Mouse (Mus musculus): Measurements from ENCODE around the gene Slain1. TPM values are rescaled to one million over a fixed set of nuclear protein-coding genes. Genes with fewer than 3 reads are reported as not detected.

The Slain1 gene
- polyA plus RNA-seq, 1 experiment from 2014 or later: 4.6 TPM

DNA sequence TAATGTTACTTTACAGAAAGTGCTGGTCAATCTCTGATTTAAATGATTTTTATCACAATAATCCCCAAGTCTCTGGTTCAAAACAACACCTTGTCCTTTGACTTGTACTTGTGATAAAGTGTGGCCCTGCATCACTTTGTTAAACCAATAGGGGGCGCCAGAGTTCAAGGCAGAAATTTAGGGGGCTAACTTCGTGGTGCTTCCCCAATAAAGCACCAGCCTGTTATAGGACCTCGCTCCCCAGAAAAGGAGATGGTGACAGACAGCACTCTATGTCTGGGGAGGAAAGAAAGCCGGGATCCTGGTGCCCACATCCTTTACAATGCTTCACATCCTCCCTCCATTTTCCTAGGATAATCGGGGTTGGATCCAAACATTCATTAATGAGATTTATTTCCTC lies 67.5 kb downstream of the Slain1 start:
- Histone ChIP-seq H3K9me3 (replicated peaks) (no peaks in the 10 kb centered on the region), H3K36me3 (no peaks in the 10 kb centered on the region), H3K27ac (replicated peaks) (no peak overlapping the region), H3K4me3 (no peak overlapping the region), H3K27me3 (ENCODE audit: low read depth, poor library complexity, severe bottlenecking) (no peaks in the 10 kb centered on the region; the same call in 1 of the 2 replicates), H3K4me1 (peaks cover 22% of the 10 kb centered on the region)
- WGBS: 45% methylated on average over 5 of the region's 5 CpGs
- DNase-seq (ENCODE audit: low spot score): no peak

- 71% methylated on average over 5 of the region's 5 CpGs for WGBS
- no peak for DNase-seq (ENCODE audit: low spot score)
Measured at GRCm38 (mm10) chr14:103717979-103718378, 68.0 kb downstream of the Slain1 start.

GRCm38 (mm10) chr14:103718393-103718792 lies 68.4 kb downstream of the Slain1 start:
- no peaks in the 10 kb centered on the region for H3K9me3 ChIP-seq (replicated peaks)
- 41% methylated on average over 5 of the region's 5 CpGs for WGBS
- H3K4me3 ChIP-seq: no peak overlapping the region
- peaks cover 25% of the 10 kb centered on the region for H3K4me1 ChIP-seq
- H3K27ac ChIP-seq (replicated peaks): no peak overlapping the region
- no peaks in the 10 kb centered on the region; the same call in 1 of the 2 replicates for H3K27me3 ChIP-seq (ENCODE audit: low read depth, poor library complexity, severe bottlenecking)
- no peak for DNase-seq (ENCODE audit: low spot score)
- no peaks in the 10 kb centered on the region for H3K36me3 ChIP-seq

More at GRCm38 (mm10) chr14:103717979-103718378, 68.0 kb downstream of the Slain1 start:
- H3K9me3 ChIP-seq (replicated peaks): no peaks in the 10 kb centered on the region
- no peak overlapping the region for H3K27ac ChIP-seq (replicated peaks)
- peaks cover 22% of the 10 kb centered on the region for H3K4me1 ChIP-seq
- H3K36me3 ChIP-seq: no peaks in the 10 kb centered on the region
- no peaks in the 10 kb centered on the region; the same call in 1 of the 2 replicates for H3K27me3 ChIP-seq (ENCODE audit: low read depth, poor library complexity, severe bottlenecking)
- H3K4me3 ChIP-seq: no peak overlapping the region

DNA sequence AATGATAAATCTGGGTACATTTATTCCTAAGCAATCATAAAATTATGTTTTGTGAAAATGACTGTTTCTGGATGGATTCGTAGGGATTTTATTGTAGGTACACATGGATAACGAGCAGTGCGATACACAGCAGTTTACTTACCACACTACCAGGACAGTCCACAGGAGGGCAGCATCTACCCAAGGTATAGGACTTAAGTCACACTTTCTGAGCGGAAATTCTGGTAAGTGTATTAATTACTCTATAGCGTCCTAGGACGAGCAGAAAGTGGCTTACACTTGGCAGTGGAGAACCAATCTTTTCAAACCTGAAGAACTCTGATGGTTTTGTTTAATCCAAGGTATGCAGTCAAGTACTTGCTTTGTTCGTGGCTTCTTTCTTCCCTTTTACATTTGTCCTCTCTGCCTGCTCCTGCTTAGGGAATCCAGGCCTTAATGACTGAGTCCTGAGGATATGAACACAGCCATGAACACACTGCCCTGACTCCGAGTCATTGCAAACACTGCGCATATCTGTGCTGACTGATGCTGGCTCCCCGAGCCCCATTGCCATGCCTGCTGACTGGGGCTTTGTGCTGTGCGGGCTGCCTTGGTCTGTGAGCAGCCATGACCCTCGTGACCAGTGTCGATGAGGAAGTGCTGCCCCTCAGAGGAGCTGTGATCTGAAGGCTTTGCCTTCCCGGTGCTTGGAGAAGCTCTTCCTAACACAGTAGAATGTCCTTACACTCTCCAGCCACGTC lies 69.0 kb downstream of the Slain1 start:
- Histone ChIP-seq H3K36me3 (no peaks in the 10 kb centered on the region), H3K4me3 (peak overlapping the region; percentile 37), H3K27ac (replicated peaks) (peak overlapping the region; percentile 89), H3K4me1 (peaks cover 26% of the 10 kb centered on the region), H3K27me3 (ENCODE audit: low read depth, poor library complexity, severe bottlenecking) (no peaks in the 10 kb centered on the region; the same call in 1 of the 2 replicates), H3K9me3 (replicated peaks) (no peaks in the 10 kb centered on the region)
- DNase-seq (ENCODE audit: low spot score): peak; percentile 84
- 19% methylated on average over 15 of the region's 15 CpGs for WGBS

- Histone ChIP-seq H3K9me3 (replicated peaks) (no peaks in the 10 kb centered on the region), H3K4me3 (no peak overlapping the region), H3K27me3 (ENCODE audit: low read depth, poor library complexity, severe bottlenecking) (no peaks in the 10 kb centered on the region; the same call in 1 of the 2 replicates), H3K4me1 (peaks cover 26% of the 10 kb centered on the region), H3K27ac (replicated peaks) (peak overlapping the region; percentile 63), H3K36me3 (no peaks in the 10 kb centered on the region)
- WGBS: 62% methylated on average over 7 of the region's 7 CpGs
- DNase-seq (ENCODE audit: low spot score): no peak
Measured at GRCm38 (mm10) chr14:103720163-103720562, 70.1 kb downstream of the Slain1 start.

DNA sequence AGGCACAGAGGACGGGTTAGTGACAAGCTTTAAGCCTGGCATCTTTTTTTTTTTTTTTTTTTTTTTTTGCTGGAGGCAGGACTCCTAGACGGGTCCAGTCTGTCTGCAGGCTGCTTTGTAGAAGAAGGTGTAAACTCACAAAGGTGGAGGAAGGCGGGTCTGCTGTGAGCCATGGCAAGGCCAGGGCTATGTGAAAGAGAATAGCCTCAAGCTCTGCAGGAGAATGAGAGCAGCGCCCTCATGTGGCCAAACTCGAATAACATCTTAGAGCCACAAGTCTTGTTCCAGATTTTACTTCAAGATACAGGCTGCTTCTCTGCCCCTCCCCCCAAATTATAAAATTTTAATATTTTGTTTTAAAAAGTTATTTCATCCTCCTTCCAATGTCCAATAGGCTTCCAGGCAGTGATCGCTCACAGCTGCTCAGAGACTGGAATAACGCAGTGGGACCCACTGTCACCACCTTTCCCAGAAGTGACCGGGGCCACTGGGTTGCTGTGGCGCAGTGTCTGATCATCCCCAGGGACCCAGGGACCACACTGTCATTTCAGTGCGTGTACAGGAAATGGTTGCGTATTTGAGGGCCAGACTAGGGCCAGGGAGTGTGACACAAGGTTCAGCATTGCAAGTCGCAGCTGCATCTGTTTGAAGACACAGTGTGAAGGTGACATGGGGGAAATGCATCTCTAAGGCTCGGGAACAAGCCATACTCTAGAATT lies 70.8 kb downstream of the Slain1 start:
- peak overlapping the region; percentile 63 for H3K27ac ChIP-seq (replicated peaks)
- WGBS: 54% methylated on average over 13 of the region's 13 CpGs

GRCm38 (mm10) chr14:103723314-103723713 lies 73.3 kb downstream of the Slain1 start:
- no peak for DNase-seq (ENCODE audit: low spot score)
- Histone ChIP-seq H3K36me3 (no peaks in the 10 kb centered on the region), H3K4me1 (peaks cover 26% of the 10 kb centered on the region), H3K4me3 (no peak overlapping the region), H3K27me3 (ENCODE audit: low read depth, poor library complexity, severe bottlenecking) (no peaks in the 10 kb centered on the region), H3K9me3 (replicated peaks) (no peaks in the 10 kb centered on the region; the same call in 1 of the 2 replicates), H3K27ac (replicated peaks) (peak overlapping the region; percentile 46; the same call in 1 of the 2 replicates)
- 77% methylated on average over 9 of the region's 9 CpGs for WGBS

More for the DNA sequence above, 70.8 kb downstream of the Slain1 start:
- H3K36me3 ChIP-seq: no peaks in the 10 kb centered on the region
- no peaks in the 10 kb centered on the region for H3K9me3 ChIP-seq (replicated peaks)
- no peaks in the 10 kb centered on the region; the same call in 1 of the 2 replicates for H3K27me3 ChIP-seq (ENCODE audit: low read depth, poor library complexity, severe bottlenecking)
- peaks cover 26% of the 10 kb centered on the region for H3K4me1 ChIP-seq
- no peak overlapping the region for H3K4me3 ChIP-seq
- peak; percentile 81 for DNase-seq (ENCODE audit: low spot score)

- Histone ChIP-seq H3K27me3 (ENCODE audit: low read depth, poor library complexity, severe bottlenecking) (no peaks in the 10 kb centered on the region), H3K4me3 (no peak overlapping the region), H3K27ac (replicated peaks) (peak overlapping the region; percentile 46; the same call in 1 of the 2 replicates), H3K4me1 (peaks cover 26% of the 10 kb centered on the region), H3K36me3 (no peaks in the 10 kb centered on the region), H3K9me3 (replicated peaks) (no peaks in the 10 kb centered on the region; the same call in 1 of the 2 replicates)
- DNase-seq (ENCODE audit: low spot score): no peak
- 92% methylated on average over 4 of the region's 4 CpGs for WGBS
Measured at GRCm38 (mm10) chr14:103723841-103724240, 73.8 kb downstream of the Slain1 start.

DNA sequence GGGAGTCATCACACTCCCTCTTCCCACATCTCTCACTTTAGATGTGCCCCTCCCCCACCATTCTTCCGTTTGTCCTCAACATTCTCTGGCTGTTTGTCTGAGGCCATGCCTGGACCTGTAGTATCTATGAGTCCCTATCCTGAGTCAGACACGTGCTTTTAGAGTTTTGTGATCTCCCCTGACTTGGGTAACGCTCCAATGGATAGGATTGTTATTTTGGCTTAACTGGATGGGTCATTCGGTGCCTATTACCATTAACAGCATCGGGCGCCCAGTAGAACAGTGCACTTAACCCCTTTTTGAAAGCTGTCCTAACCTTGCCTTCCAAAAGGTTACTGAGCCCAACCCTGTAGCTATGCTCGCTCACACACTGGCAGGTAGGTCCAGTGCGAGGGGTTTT lies 78.5 kb downstream of the Slain1 start:
- Histone ChIP-seq H3K27me3 (ENCODE audit: low read depth, poor library complexity, severe bottlenecking) (no peaks in the 10 kb centered on the region), H3K4me1 (no peaks in the 10 kb centered on the region; the same call in 1 of the 2 replicates), H3K27ac (replicated peaks) (no peak overlapping the region), H3K4me3 (no peak overlapping the region), H3K9me3 (replicated peaks) (no peaks in the 10 kb centered on the region; the same call in 1 of the 2 replicates), H3K36me3 (no peaks in the 10 kb centered on the region)
- 88% methylated on average over 8 of the region's 8 CpGs for WGBS
- no peak for DNase-seq (ENCODE audit: low spot score)

- Histone ChIP-seq H3K27me3 (ENCODE audit: low read depth, poor library complexity, severe bottlenecking) (no peaks in the 10 kb centered on the region), H3K4me3 (no peak overlapping the region), H3K9me3 (replicated peaks) (no peaks in the 10 kb centered on the region; the same call in 1 of the 2 replicates), H3K4me1 (no peaks in the 10 kb centered on the region), H3K36me3 (no peaks in the 10 kb centered on the region), H3K27ac (replicated peaks) (no peak overlapping the region)
- WGBS: 82% methylated on average over 23 of the region's 23 CpGs
- DNase-seq (ENCODE audit: low spot score): no peak
Measured at GRCm38 (mm10) chr14:103728951-103729725, 79.1 kb downstream of the Slain1 start.

DNA sequence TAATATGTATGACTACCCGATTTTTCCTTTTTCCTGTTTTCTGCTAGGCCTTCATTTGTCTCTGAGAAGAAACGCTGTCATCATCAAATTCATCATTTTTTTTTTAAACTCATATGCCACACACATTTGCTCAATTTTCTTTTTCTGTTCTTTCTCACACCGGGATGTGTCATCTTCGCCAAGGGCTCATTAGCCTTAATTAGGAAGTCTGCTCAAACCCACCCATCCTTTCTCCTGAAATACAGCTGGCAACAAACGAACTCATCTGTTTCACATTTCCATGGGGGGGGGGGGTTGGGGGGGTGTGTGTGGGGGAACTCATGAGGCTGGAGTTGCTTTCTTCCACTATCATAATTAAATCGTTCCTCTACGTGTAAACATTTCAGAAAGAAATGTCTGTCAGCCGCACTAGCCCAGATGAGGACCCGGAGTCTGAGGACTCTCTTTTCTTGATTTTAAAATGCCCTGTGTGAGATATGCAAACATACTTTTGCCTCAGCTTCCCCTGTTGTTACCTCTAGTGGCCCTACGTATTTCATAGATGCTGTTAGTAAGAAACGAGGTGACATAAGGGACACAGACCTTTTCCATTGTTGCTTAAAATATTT lies 79.8 kb downstream of the Slain1 start:
- 82% methylated on average over 11 of the region's 11 CpGs for WGBS
- no peaks in the 10 kb centered on the region for H3K36me3 ChIP-seq
- H3K9me3 ChIP-seq (replicated peaks): no peaks in the 10 kb centered on the region; the same call in 1 of the 2 replicates
- H3K4me3 ChIP-seq: no peak overlapping the region
- H3K27me3 ChIP-seq (ENCODE audit: low read depth, poor library complexity, severe bottlenecking): no peaks in the 10 kb centered on the region
- H3K4me1 ChIP-seq: no peaks in the 10 kb centered on the region
- no peak for DNase-seq (ENCODE audit: low spot score)
- H3K27ac ChIP-seq (replicated peaks): no peak overlapping the region

GRCm38 (mm10) chr14:103732626-103733025 lies 82.6 kb downstream of the Slain1 start:
- Histone ChIP-seq H3K4me1 (no peaks in the 10 kb centered on the region), H3K4me3 (no peak overlapping the region), H3K27ac (replicated peaks) (no peak overlapping the region), H3K27me3 (ENCODE audit: low read depth, poor library complexity, severe bottlenecking) (no peaks in the 10 kb centered on the region), H3K36me3 (no peaks in the 10 kb centered on the region), H3K9me3 (replicated peaks) (no peaks in the 10 kb centered on the region)
- DNase-seq (ENCODE audit: low spot score): no peak
- WGBS: 64% methylated on average over 1 of the region's 1 CpGs
